Mouse (Mus musculus): Measurements from ENCODE around the gene Slc12a6.
"Not testable (repeated sequence)": the region's sequence is repeated elsewhere in the genome, so short reads cannot be mapped to it uniquely, and the experiment has no call there.

Slc12a6 gene

GRCm38 (mm10) chr2:112264364-112264763, 1.3 kb upstream of the Slc12a6 start:
- no peak for DNase-seq

GRCm38 (mm10) chr2:112266242-112266592, 592 bp downstream of the Slc12a6 start, which contains the start of gene Gm21985:
Gm21985 (plus strand) TSS chr2:112266314.
- peak; percentile 73 for DNase-seq

GRCm38 (mm10) chr2:112266780-112267179, 1.2 kb downstream of the Slc12a6 start:
- no peak for DNase-seq

GRCm38 (mm10) chr2:112267547-112268269, 2.1 kb downstream of the Slc12a6 start:
- DNase-seq, result no peak

- DNase-seq, result no peak
These were observed 4.4 kb downstream of the Slc12a6 start for GRCm38 (mm10) chr2:112270011-112270410.

- DNase-seq, result no peak
These were observed 7.3 kb downstream of the Slc12a6 start for GRCm38 (mm10) chr2:112272909-112273308.

GRCm38 (mm10) chr2:112273474-112273873, 7.8 kb downstream of the Slc12a6 start:
- no peak for DNase-seq

- no peak for DNase-seq
These were observed 11.2 kb downstream of the Slc12a6 start for GRCm38 (mm10) chr2:112276870-112277269.

GRCm38 (mm10) chr2:112282846-112283245, 17.2 kb downstream of the Slc12a6 start:
- DNase-seq, result no peak

GRCm38 (mm10) chr2:112284363-112285030, 18.9 kb downstream of the Slc12a6 start:
- DNase-seq, result peak; percentile 79

- DNase-seq, result no peak
These were observed 19.4 kb downstream of the Slc12a6 start for GRCm38 (mm10) chr2:112285031-112285390.

- DNase-seq, result not testable (repeated sequence)
These were observed 20.4 kb downstream of the Slc12a6 start for GRCm38 (mm10) chr2:112286062-112286461.

- DNase-seq, result no peak
These were observed 21.4 kb downstream of the Slc12a6 start for GRCm38 (mm10) chr2:112287059-112287458.

- DNase-seq, result no peak
These were observed 23.9 kb downstream of the Slc12a6 start for GRCm38 (mm10) chr2:112289507-112289906.

GRCm38 (mm10) chr2:112292823-112293222, 27.2 kb downstream of the Slc12a6 start:
- no peak for DNase-seq

GRCm38 (mm10) chr2:112296211-112296610, 30.6 kb downstream of the Slc12a6 start:
- DNase-seq, result no peak

GRCm38 (mm10) chr2:112298221-112298620, 32.6 kb downstream of the Slc12a6 start:
- DNase-seq, result no peak

- peak; percentile 3 for DNase-seq
These were observed 43.0 kb downstream of the Slc12a6 start for GRCm38 (mm10) chr2:112308671-112309070.

GRCm38 (mm10) chr2:112309161-112309600, 43.6 kb downstream of the Slc12a6 start:
- peak; percentile 22 for DNase-seq

GRCm38 (mm10) chr2:112315638-112316037, 50.0 kb downstream of the Slc12a6 start:
- no peak for DNase-seq

GRCm38 (mm10) chr2:112318227-112318626, 52.6 kb downstream of the Slc12a6 start:
- no peak for DNase-seq

- no peak for DNase-seq
These were observed 53.3 kb downstream of the Slc12a6 start for GRCm38 (mm10) chr2:112318905-112319304.

- no peak for DNase-seq
These were observed 62.6 kb downstream of the Slc12a6 start for GRCm38 (mm10) chr2:112328069-112328777.
